Mouse (Mus musculus) c-Kit-positive CD71-positive TER-119-positive erythroid progenitor cells, embryonic 14.5 days (primary cell): Measurements from ENCODE around the gene Mpeg1.
A peak's percentile ranks its signal among the peaks of the same experiment; 100 is the strongest.

Experiments used
- DNase-seq: peaks from one replicate; pipeline ENCODE4 v3.0.0-alpha.2; 2013; ENCODE audit warnings: low spot score

Gene Mpeg1

DNA sequence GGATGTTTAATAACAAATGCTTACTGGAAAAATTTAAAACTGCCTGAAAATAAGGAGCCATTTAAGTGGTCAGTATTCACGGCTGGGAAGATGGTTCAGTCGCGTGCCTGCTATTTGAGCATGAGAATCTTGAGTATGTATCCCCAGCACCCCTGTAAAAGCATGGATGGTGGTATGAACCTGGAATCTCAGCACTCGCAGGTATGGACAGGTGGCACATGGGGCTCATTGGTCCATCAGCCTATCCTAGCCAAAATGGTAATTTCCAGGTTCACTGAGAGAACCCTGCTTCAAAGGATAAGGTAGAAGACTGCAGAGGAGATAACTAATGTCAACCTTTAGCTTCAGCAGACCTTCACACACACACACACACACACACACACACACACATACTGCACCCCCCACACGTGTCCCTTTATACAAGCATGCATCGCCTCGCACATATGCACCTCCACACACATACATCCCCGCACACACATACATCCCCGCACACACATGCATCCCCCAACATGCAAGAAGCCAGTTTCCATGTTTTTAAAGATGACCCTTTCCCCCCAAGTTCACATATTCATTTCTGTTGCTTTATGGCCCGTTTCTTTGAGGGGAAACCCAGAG is 5.1 kb downstream of the Mpeg1 start:
- DNase-seq = no peak

- DNase-seq = peak; percentile 18
Measured at GRCm38 (mm10) chr19:12466204-12466603, 5.6 kb downstream of the Mpeg1 start.

DNA sequence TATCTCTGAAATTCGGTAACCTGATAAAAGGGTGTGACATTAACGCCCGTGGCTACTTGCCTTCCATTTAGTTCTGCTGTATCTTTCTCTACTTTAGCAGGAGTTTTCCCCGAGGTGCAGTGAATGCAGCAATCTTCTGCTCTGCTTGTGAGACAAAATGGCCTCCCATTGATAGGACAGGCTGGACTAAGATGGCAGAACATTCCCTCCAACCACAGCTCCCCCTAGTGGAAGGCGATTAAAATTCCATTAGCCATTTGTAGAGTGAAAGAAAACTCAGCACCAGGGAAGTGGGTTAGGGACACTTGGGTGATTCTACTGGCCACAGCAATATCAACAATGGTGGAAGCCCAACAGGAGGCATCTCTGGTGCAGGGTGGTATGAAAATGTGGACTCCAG is 6.9 kb downstream of the Mpeg1 start:
- DNase-seq = peak; percentile 26

GRCm38 (mm10) chr19:12471866-12472265 is 11.3 kb downstream of the Mpeg1 start:
- DNase-seq = no peak

DNA sequence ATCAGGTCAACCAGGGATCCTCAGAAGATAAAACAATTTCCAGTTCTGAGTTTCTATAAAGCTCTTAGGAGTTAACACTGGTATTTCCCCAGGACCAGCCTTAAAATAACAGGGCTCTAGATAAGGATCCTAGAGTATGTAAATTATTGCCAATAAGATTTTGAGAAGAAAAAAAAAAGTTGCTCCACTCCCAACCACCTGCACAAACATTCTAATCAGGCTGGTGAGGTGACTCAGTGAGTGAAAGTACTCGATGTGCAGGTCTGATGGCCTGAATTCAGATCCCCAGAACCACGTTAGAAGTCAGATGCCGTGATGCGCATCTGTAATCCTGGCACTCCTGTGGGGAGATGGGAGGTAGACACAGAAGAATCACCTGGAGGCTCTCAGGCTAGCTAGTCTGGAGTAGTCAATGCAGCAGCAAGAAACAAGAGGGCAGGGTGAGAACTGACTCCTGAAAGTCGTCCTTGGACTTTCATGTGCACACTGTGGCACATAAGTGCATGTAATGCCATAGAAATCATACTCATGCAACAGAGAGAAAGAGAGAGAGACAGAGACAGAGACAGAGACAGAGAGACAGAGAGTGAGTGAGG is 11.9 kb downstream of the Mpeg1 start:
- DNase-seq = no peak

DNA sequence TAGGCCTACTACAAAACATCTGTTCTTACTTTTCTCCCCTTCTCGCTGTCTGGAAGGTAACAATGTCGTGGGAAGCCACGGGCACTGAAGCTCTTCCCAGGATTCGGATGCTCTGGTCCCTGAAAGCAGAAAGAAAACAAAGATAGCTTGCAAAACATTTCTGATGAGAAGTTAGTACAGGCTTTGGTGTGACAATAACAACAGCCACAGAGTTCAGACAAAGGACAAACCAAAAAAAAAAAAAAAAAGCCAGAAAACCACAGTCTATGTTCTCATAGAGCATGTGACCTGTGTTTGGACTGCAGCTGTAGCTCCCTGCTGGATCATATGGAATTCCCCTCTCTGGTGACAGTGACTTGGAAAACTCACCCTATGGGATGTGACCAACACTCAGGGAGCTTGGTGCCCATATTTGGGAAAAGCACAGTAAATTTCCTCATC is 12.6 kb downstream of the Mpeg1 start:
- DNase-seq = no peak

GRCm38 (mm10) chr19:12473951-12474350 is 13.4 kb downstream of the Mpeg1 start:
- no peak for DNase-seq

- DNase-seq = no peak
Measured at GRCm38 (mm10) chr19:12475380-12476250, 15.0 kb downstream of the Mpeg1 start.

- DNase-seq = no peak
Measured at GRCm38 (mm10) chr19:12476721-12477270, 16.2 kb downstream of the Mpeg1 start.

DNA sequence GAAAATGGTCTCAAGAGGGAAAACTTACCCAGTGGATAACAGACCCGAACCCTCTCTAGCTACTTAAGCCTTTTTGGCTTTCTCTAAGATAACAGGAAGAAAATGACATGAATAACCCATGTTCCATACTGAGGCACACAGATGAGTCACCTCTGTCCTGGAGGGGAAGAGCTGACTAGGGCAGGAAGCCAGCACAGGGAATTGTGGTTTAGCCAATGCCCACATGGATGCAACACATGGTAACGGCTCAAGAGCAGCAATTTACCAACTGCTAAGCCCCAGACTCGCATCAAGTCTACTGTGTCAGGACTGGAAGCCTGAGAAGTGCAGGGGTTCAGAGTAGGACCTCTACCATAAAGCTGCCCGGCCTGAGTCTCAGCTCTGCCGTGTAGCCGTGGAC is 17.8 kb downstream of the Mpeg1 start:
- DNase-seq = no peak

DNA sequence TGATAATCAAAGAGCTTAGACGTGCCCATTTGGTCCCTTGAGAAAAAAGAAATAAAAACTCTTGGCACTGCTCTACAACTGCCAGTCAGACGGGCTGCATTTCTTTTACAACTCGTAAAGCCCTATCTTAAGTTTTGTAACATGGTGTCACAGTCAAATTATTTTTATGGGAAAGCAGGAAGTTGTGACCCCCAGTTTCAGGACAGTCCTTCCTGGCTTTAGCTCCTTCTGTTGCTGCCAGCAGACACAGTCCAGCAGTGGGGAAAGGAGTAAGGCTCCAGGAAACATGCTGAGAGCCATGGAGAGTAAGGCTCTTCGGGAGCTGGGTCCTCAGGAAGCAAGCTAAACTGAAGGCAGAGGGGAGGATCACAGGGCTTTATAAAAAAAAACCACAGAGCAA is 23.2 kb downstream of the Mpeg1 start:
- no peak for DNase-seq

- no peak for DNase-seq
Measured at GRCm38 (mm10) chr19:12484210-12484609, 23.6 kb downstream of the Mpeg1 start.

- DNase-seq = no peak
Measured at GRCm38 (mm10) chr19:12485223-12485622, 24.6 kb downstream of the Mpeg1 start.

- no peak for DNase-seq
Measured at GRCm38 (mm10) chr19:12485631-12486030, 25.1 kb downstream of the Mpeg1 start.

GRCm38 (mm10) chr19:12486875-12487274 is 26.3 kb downstream of the Mpeg1 start:
- no peak for DNase-seq

GRCm38 (mm10) chr19:12487511-12488204 is 27.1 kb downstream of the Mpeg1 start:
- DNase-seq = no peak

DNA sequence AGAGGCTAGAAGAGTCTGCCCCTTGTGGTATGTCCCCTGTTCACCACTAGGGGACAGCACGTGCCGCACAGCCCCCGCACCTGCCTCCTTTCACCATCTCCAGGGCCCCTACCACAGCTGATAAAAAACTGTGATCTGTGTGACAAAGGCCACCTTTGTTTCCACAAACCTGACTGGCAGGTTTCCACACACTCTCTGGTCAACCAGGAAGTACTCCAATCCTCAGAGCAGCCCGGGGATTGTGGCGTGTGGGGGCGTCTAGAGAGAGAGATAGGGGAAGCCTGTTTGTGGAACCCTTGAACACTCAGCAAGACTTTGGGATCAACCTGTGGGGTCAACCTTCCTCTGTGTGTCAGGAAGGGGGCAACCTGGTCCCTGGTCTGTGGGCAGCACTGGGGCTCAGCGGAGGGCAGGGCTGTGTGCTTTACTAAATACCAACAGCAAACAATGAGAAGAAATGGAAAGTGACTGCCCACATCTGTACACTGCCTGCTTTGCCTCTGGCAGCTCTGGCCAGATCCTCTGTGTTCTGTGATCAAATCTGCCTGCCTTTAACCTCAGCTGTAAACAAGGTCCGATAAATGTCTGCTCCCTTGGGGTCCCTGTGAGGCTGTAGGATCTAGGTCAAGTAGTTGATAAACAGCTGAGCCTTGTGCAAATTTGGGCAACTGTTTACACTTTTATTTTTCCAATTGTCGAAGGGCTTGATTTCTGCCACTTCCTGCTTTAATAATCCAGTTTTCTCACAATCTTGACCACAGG is 27.8 kb downstream of the Mpeg1 start:
- DNase-seq = no peak

GRCm38 (mm10) chr19:12488969-12489674 is 28.5 kb downstream of the Mpeg1 start:
- no peak for DNase-seq

- no peak for DNase-seq
Measured at GRCm38 (mm10) chr19:12489675-12490570, 29.3 kb downstream of the Mpeg1 start.

- no peak for DNase-seq
Measured at GRCm38 (mm10) chr19:12491636-12492035, 31.1 kb downstream of the Mpeg1 start.
